Mouse (Mus musculus) stomach, embryonic 16.5 days (tissue): ENCODE data around the gene Scin. TPM values are rescaled to one million over a fixed set of nuclear protein-coding genes. Genes with fewer than 3 reads are reported as not detected.

Experiments
- ATAC-seq: fragments of 200-750 bp; cut with Nextera tagmentation; 2 replicates; pipeline ENCODE4 v1.8.0; 2017; ENCODE audit warnings: moderate number of reproducible peaks, moderate TSS enrichment; ENCODE audit not compliant: insufficient read depth, low FRiP score
- H3K27ac ChIP-seq: fragments of 300-500 bp; sonication (generic); 2 replicates; pipeline ENCODE4 v1.5.1; 2014; ENCODE audit warnings: low read length
- H3K27me3 ChIP-seq: fragments of 300-500 bp; sonication (generic); 2 replicates; pipeline ENCODE4 v1.6.1; 2014; ENCODE audit warnings: low read length, control low read depth, mixed read lengths; ENCODE audit not compliant: control insufficient read depth, insufficient read depth
- H3K36me3 ChIP-seq: fragments of 300-500 bp; sonication (generic); 2 replicates; pipeline ENCODE4 v1.6.1; 2014; ENCODE audit warnings: low read length; ENCODE audit not compliant: control insufficient read depth, insufficient read depth
- H3K4me1 ChIP-seq: fragments of 300-500 bp; sonication (generic); 2 replicates; pipeline ENCODE4 v1.6.1; 2014; ENCODE audit warnings: low read length, control low read depth, mixed read lengths; ENCODE audit not compliant: control insufficient read depth, insufficient read depth
- H3K4me2 ChIP-seq: fragments of 300-500 bp; sonication (generic); 2 replicates; pipeline ENCODE4 v1.6.1; 2014; ENCODE audit warnings: low read depth, low read length, mixed read lengths
- H3K4me3 ChIP-seq: fragments of 300-500 bp; sonication (generic); replicated peaks from 2 replicates; pipeline ENCODE4 v1.5.1; 2014; ENCODE audit warnings: mild to moderate bottlenecking, low read length
- H3K9ac ChIP-seq: fragments of 300-500 bp; sonication (generic); 2 replicates; pipeline ENCODE4 v1.6.1; 2014; ENCODE audit warnings: low read length
- H3K9me3 ChIP-seq: fragments of 300-500 bp; sonication (generic); replicated peaks from 2 replicates; pipeline ENCODE4 v1.6.1; 2016; ENCODE audit warnings: low read length, control low read depth; ENCODE audit not compliant: control insufficient read depth
- WGBS: fragments of 180-500 bp; shearing (Covaris S2); extraction: QIAGEN DNeasy Blood & Tissue Kit; methylation state at CpG from one replicate; pipeline ENCODE4 v1.1.7; 2014; 5-methylcytosine and 5-hydroxymethylcytosine counted together
- polyA plus RNA-seq: library from polyadenylated mRNA; unstranded; fragments of >200 nt; fragmentation: Nextera tagmentation; extraction: Ambion mirVana; gene quantifications from 2 replicates; pipeline ENCODE4 v1.2.1, GENCODE M21; 2015

Gene Scin
- polyA plus RNA-seq, 1 experiment from 2014 or later: 9.6 TPM

- no peak overlapping the region for H3K27ac ChIP-seq
- no peaks in the 10 kb centered on the region for H3K9me3 ChIP-seq
- H3K36me3 ChIP-seq: no peaks in the 10 kb centered on the region
- 66% methylated on average over 8 of the region's 8 CpGs for WGBS
- no peak overlapping the region for H3K4me2 ChIP-seq
- no peaks in the 10 kb centered on the region for H3K27me3 ChIP-seq
- H3K4me3 ChIP-seq: no peak overlapping the region
- H3K4me1 ChIP-seq: no peaks in the 10 kb centered on the region
- ATAC-seq: no peak
- no peak overlapping the region for H3K9ac ChIP-seq
Observed at GRCm38 (mm10) chr12:40152353-40153069, 18.5 kb upstream of the Scin start.

GRCm38 (mm10) chr12:40147319-40147718 lies 13.3 kb upstream of the Scin start:
- H3K4me2 ChIP-seq: no peak overlapping the region
- H3K36me3 ChIP-seq: no peaks in the 10 kb centered on the region
- no peaks in the 10 kb centered on the region for H3K4me1 ChIP-seq
- ATAC-seq: peak; percentile 73
- no peaks in the 10 kb centered on the region for H3K9me3 ChIP-seq
- no peak overlapping the region for H3K4me3 ChIP-seq
- no peak overlapping the region for H3K27ac ChIP-seq
- H3K9ac ChIP-seq: no peak overlapping the region
- H3K27me3 ChIP-seq: no peaks in the 10 kb centered on the region
- 49% methylated on average over 4 of the region's 4 CpGs for WGBS

- Histone ChIP-seq H3K27ac (no peak overlapping the region), H3K9ac (no peak overlapping the region), H3K27me3 (no peaks in the 10 kb centered on the region), H3K9me3 (no peaks in the 10 kb centered on the region), H3K4me2 (no peak overlapping the region), H3K4me1 (no peaks in the 10 kb centered on the region), H3K4me3 (no peak overlapping the region), H3K36me3 (no peaks in the 10 kb centered on the region)
- no peak for ATAC-seq
- 69% methylated on average over 5 of the region's 5 CpGs for WGBS
Observed at GRCm38 (mm10) chr12:40146510-40146909, 12.5 kb upstream of the Scin start.

- Histone ChIP-seq H3K36me3 (no peaks in the 10 kb centered on the region), H3K4me2 (no peak overlapping the region), H3K27ac (no peak overlapping the region), H3K27me3 (no peaks in the 10 kb centered on the region), H3K4me3 (no peak overlapping the region), H3K4me1 (no peaks in the 10 kb centered on the region), H3K9me3 (no peaks in the 10 kb centered on the region), H3K9ac (no peak overlapping the region)
- no peak for ATAC-seq
- 62% methylated on average over 5 of the region's 5 CpGs for WGBS
Observed at GRCm38 (mm10) chr12:40140706-40141105, 6.7 kb upstream of the Scin start.

- Histone ChIP-seq H3K9me3 (no peaks in the 10 kb centered on the region), H3K4me1 (no peaks in the 10 kb centered on the region), H3K27me3 (0 out of 2 replicates have a peak, but pooled peaks cover under 1% of the 10 kb centered on the region), H3K9ac (no peak overlapping the region), H3K4me2 (no peak overlapping the region), H3K4me3 (no peak overlapping the region), H3K36me3 (no peaks in the 10 kb centered on the region), H3K27ac (no peak overlapping the region)
- no peak for ATAC-seq
- 75% methylated on average over 8 of the region's 8 CpGs for WGBS
Observed at GRCm38 (mm10) chr12:40139484-40140245, 5.6 kb upstream of the Scin start.

- H3K27me3 ChIP-seq: peaks cover 18% of the 10 kb centered on the region
- no peaks in the 10 kb centered on the region for H3K36me3 ChIP-seq
- ATAC-seq: no peak
- peak overlapping the region; percentile 83 for H3K4me2 ChIP-seq
- WGBS: 48% methylated on average over 11 of the region's 11 CpGs
- peaks cover 10% of the 10 kb centered on the region for H3K4me1 ChIP-seq
- H3K9ac ChIP-seq: no peak overlapping the region
- no peak overlapping the region for H3K27ac ChIP-seq
- peak overlapping the region; percentile 47; the same call in 1 of the 2 replicates for H3K4me3 ChIP-seq
- H3K9me3 ChIP-seq: no peaks in the 10 kb centered on the region
Observed at GRCm38 (mm10) chr12:40134529-40134928, 501 bp upstream of the Scin start.

- peaks cover 10% of the 10 kb centered on the region for H3K4me1 ChIP-seq
- H3K9ac ChIP-seq: no peak overlapping the region
- peaks cover 18% of the 10 kb centered on the region for H3K27me3 ChIP-seq
- H3K36me3 ChIP-seq: no peaks in the 10 kb centered on the region
- 12% methylated on average over 10 of the region's 10 CpGs for WGBS
- H3K4me2 ChIP-seq: peak overlapping the region; percentile 83
- H3K4me3 ChIP-seq: peak overlapping the region; percentile 47
- H3K9me3 ChIP-seq: no peaks in the 10 kb centered on the region
- ATAC-seq: no peak
- no peak overlapping the region for H3K27ac ChIP-seq
Observed at GRCm38 (mm10) chr12:40133194-40133572, 845 bp downstream of the Scin start.

- H3K27me3 ChIP-seq: no peaks in the 10 kb centered on the region
- H3K4me3 ChIP-seq: no peak overlapping the region
- H3K9me3 ChIP-seq: no peaks in the 10 kb centered on the region
- ATAC-seq: no peak
- WGBS: 77% methylated on average over 2 of the region's 2 CpGs
- H3K4me2 ChIP-seq: no peak overlapping the region
- H3K27ac ChIP-seq: no peak overlapping the region
- no peaks in the 10 kb centered on the region for H3K36me3 ChIP-seq
- H3K4me1 ChIP-seq: no peaks in the 10 kb centered on the region
- no peak overlapping the region for H3K9ac ChIP-seq
Observed at GRCm38 (mm10) chr12:40118872-40119271, 15.2 kb downstream of the Scin start.

GRCm38 (mm10) chr12:40117045-40117444 lies 17.0 kb downstream of the Scin start:
- Histone ChIP-seq H3K9me3 (no peaks in the 10 kb centered on the region), H3K36me3 (no peaks in the 10 kb centered on the region), H3K27ac (no peak overlapping the region), H3K4me1 (no peaks in the 10 kb centered on the region), H3K4me3 (no peak overlapping the region), H3K27me3 (no peaks in the 10 kb centered on the region), H3K4me2 (no peak overlapping the region), H3K9ac (no peak overlapping the region)
- 84% methylated on average over 6 of the region's 6 CpGs for WGBS
- ATAC-seq: no peak
